Mouse (Mus musculus) left cerebral cortex, postnatal 25 days (tissue): ENCODE results near the gene Hnf4a. TPM values are rescaled to one million over a fixed set of nuclear protein-coding genes. Genes with fewer than 3 reads are reported as not detected.

Experiments
- DNase-seq, 2 experiments: peaks; one replicate each; pipeline ENCODE4 v3.0.0; 2022; ENCODE audit warnings: low spot score in 2 of 2, mixed read lengths in 1 of 2
- intact Hi-C: fragments of 180-260 bp; cut with DNase I; formaldehyde crosslinking; loops from one replicate; pipeline ENCODE4 v1.15.1; 2025
- total RNA-seq, 2 experiments: library from RNA; stranded (reverse); gene quantifications; 2 replicates each; pipeline ENCODE4 v1.2.3; 2021

Hnf4a gene
- total RNA-seq, 2 experiments from 2014 or later, result not detected

- no peak for DNase-seq
- intact Hi-C loops, result no loop called here
Measured at GRCm38 (mm10) chr2:163541568-163542182, 35.1 kb downstream of the Hnf4a start.

DNA sequence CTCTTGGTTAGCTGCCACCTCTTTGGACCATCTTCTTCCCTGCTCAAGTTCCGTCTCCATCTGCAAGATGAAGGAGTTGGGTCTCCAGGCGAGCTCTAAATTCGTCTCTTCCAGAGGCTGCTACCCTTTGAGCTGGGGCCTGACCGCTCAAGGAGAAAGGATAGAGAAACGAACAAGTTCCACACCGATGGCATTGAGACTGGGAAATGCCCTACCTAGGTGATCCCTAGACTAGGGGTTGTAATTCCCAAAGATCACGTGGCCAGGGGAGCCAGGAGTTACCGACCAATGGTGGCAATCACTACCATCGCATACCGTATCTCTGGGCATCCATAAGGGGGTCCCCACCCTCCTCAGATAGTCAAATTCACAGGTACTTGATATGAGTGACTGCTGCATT lies 36.1 kb downstream of the Hnf4a start:
- intact Hi-C loops, result no loop called here
- DNase-seq, result no peak

DNA sequence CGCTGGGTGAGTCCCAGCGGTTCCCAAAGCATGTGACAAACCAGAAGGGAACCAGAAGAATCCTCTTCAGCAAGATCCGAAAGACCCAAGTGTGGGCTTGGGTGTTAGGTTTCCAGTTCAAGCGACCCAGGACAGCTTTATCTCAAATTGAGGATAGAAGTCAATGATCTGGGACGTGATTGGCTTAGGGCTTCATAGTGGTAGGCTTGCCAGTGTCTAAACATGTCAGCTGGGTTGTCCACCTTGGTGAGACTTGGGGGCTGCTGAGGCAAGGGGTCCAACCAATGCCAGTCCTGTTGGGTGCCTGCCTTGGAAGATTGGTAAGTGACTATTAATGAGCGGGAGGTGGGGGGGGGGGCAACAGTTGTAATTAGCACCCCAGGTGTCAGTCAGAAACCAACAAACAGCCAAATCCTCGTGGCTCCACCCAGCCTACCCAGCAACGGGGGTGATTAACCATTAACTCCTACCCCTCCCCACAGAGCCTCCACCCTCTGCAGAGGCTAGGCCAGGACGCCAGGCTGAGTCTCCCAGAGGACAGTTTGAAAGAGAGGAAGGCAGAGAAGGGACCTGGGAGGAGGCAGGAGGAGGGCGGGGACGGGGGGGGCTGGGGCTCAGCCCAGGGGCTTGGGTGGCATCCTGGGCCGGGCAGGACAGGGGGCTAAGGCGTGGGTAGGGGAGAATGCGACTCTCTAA lies 40.2 kb downstream of the Hnf4a start:
- DNase-seq, result no peak
- intact Hi-C loops, result no loop called here

DNA sequence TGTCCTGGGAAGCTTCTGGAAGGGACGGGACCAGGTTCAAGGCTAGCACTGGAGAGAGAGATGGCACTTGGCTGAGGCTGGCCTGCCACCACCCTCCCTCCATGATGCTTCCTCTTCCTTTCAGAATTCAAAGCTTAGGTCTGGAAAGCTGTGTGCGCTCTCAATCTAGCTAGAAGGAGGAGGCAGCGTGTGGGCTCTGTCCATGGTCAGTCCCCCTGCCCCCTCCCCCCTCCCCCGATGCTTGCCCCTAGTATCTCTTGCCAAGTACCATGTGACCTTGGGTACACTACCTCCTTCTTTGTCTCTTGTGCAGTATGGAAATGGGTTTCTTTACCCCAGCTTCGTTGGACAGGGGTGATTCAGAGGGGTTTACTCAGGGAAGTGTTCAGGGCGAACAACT lies 42.2 kb downstream of the Hnf4a start:
- intact Hi-C loops, result no loop called here

GRCm38 (mm10) chr2:163549786-163550185 lies 43.2 kb downstream of the Hnf4a start:
- no peak for DNase-seq
- intact Hi-C loops, result no loop called here

More for the DNA sequence above, 42.2 kb downstream of the Hnf4a start:
- DNase-seq, result no peak

GRCm38 (mm10) chr2:163552518-163552929 lies 45.9 kb downstream of the Hnf4a start:
- no peak for DNase-seq
- intact Hi-C loops, result no loop called here

DNA sequence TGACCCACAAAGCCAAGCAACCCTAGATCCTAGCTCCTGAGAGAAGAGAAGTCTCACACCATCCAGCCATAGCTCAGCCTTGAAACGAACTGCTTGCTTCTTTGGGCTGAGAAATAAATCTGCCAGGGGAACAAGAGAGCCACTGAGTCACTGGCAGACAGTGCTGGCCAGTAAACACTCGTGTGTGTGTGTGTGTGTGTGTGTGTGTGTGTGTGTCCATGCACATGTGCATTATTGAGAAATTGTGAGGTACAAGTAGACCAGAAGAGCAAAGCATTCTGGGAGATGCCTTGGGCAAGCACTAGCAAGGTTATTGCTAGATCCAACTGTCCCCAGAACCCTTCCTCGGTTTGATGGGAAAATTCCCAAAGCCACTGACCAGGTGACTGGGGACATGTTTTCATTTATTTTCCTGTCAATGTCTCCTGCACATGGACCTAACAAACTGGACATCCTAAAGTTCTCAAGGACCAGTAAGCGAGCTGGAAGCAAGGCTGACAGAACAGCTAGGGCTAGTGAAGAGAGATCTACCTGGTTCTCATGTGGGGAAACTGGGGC lies 47.9 kb downstream of the Hnf4a start:
- intact Hi-C loops, result no loop called here
- DNase-seq, result no peak

DNA sequence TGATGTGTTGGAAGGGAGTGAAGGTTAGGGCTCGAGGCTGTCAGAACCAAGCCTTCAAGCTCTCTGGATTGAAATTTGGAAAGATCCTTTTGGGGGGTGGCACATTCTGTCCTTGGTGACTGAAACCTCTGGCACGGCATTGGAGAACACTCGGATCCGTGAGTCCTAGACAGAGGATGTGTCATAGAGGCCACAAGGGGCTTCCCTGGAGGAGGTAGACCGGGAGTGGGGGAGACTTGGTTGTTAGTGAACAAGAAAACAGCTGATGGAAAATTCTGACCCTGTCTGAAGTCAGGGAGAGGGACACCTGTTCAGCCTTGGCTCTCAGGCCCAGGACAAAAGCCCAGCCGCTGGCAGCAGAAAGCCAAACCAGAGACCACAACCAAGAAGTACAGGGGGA lies 48.4 kb downstream of the Hnf4a start:
- DNase-seq, result no peak
- intact Hi-C loops, result no loop called here

DNA sequence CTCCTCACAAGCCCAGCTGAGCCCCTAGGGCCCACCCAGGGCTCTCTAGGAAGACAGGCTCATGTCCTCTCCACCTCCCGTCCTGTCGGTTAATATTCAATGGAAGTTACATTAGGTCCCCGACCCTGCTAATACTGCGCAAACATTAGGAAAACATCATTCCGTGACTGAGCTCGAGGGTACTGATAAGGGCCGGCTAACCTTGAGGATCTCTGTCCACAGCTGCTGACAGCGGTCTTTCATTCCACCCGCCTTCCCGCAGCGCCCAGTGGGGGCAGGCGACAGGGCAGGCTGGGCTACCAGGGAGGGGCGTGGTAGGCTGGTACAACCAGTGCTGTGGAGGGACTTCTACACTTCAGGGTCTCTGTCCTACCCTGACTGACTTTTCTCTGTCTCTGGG lies 48.8 kb downstream of the Hnf4a start:
- DNase-seq, result no peak
- intact Hi-C loops, result no loop called here

DNA sequence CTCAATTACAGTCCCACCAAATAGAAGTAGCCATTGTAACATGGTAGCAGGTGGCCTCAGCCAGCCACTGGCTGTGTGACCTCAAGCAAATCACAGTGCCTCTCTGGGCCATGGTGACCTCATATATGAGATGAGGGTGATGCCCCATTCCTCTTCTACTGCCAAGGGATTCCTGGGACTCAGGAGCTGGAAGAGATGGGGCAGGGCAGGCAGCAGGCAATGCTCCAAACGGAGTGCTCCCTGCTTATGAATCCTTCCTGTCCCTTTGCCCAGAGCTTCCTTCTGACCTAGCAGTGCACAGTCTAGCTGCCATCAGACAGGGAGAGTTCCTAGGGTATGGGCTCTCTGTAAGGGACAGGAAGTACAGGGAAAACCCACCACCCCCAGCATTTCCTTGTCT lies 51.9 kb downstream of the Hnf4a start:
- no peak for DNase-seq
- intact Hi-C loops, result no loop called here

- DNase-seq, result no peak
- intact Hi-C loops, result no loop called here
Measured at GRCm38 (mm10) chr2:163559236-163559635, 52.6 kb downstream of the Hnf4a start.

DNA sequence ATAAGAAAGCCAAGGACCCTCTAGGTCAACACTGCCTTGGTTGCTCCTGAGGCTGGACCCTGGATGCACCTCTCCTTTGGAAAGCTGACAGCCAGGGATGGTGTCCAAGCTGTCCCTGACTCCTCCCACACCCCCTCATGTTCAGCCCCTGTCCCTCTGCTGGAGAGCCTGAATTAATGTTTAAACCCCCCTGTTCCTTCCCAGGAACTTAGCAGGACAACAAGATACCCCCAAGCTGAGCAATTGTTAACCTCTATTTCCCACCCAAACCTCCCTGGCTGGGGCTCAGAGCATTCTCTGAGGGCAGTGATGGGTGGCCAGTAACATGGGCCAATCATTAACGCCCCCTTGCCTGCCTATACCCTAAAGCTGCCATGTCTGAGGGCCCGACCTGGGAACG lies 53.6 kb downstream of the Hnf4a start:
- intact Hi-C loops, result no loop called here
- DNase-seq, result no peak

DNA sequence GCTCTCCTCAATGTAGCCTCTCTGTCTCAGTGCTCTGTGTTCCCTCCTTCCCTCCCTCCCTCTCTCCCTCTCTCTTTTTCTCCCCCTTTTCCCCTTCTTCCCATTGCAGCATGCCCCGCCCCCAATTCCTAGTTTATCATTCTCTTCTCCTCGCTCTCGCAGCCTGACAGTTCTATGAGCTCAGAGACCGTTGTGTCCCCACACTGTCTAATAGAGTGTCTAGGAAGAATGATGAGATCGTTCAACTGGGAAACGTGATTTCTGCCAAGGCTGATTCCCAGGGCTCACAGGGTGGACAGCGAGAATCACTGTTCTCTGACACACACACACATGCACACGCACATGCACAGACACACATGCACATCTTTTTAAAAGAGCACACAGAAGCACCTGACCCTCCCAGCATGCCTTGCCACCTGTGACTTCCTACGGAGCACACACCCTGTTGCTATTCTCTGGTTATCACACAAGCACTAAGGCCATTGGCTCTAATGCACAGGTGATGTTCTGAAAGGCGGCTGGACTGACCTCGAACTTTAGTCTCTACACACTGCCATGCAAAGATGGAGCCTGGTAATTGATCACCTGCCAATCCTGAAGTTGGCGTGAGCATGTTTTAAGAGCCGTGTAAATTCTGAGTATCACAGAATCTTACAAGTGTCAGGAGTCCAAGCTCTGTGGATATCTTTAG lies 54.8 kb downstream of the Hnf4a start:
- intact Hi-C loops, result no loop called here
- no peak for DNase-seq

DNA sequence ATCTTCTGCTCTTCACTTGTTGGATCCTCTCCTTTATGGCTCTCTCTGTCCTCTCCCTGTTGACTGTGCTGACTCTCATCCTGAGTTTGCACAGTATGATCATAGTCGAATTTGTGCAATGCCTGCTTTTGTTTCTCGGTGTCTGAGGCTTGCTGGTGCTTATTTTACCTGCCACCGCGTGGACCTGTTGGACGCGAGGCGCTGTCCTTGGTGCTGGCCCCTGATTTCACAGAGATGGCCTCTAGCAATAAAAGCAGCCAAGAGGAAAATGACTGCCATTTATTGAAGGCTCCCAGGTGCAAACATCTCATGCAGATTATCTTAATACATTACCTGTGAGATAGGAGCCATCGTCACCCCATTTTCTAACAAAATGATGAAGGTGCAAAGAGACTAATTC lies 58.0 kb downstream of the Hnf4a start:
- intact Hi-C loops, result no loop called here
- DNase-seq, result no peak

DNA sequence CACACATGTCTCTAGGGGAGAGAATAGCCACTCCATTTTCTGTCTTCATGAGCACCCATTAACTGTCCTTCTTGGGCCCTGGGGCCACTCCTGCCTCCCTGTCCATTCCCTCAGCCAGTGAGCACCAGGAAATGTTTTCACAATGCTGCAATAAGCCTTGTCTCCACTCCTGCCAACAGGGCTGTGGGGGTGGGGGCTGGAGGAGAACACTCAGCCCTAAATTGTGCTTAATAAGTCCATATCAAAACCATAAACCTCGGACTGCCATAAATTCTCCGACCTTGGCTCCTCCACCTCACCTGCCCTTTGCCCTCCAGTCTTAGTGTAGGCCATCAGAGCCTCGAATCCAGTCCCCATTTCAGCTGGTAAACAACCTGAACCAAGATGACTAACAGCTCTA lies 67.7 kb downstream of the Hnf4a start:
- DNase-seq, result no peak
- intact Hi-C loops, result no loop called here

DNA sequence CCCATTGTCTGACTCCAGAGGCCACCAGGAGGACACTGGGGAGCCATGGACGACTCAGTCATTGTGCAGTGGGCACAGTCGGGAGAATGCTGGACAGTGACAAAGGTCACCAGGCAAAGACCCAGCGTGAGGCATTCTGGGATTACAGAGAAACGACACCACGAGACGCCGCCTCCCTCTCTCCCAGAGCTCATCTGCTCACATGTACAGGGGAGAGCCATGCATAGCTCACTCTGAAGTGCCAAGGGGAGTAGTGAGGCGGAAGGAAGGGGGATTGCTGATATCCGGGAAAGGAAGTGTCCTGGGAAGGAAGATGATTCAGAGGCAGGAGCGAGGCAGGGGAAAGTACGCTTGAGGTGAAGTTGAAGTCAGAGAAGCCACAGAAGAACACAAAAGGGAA lies 68.6 kb downstream of the Hnf4a start:
- DNase-seq, result no peak
- intact Hi-C loops, result no loop called here

GRCm38 (mm10) chr2:163577986-163578385 lies 71.4 kb downstream of the Hnf4a start:
- intact Hi-C loops, result no loop called here
- DNase-seq, result peak in 1 of 2 experiments; percentile 63

DNA sequence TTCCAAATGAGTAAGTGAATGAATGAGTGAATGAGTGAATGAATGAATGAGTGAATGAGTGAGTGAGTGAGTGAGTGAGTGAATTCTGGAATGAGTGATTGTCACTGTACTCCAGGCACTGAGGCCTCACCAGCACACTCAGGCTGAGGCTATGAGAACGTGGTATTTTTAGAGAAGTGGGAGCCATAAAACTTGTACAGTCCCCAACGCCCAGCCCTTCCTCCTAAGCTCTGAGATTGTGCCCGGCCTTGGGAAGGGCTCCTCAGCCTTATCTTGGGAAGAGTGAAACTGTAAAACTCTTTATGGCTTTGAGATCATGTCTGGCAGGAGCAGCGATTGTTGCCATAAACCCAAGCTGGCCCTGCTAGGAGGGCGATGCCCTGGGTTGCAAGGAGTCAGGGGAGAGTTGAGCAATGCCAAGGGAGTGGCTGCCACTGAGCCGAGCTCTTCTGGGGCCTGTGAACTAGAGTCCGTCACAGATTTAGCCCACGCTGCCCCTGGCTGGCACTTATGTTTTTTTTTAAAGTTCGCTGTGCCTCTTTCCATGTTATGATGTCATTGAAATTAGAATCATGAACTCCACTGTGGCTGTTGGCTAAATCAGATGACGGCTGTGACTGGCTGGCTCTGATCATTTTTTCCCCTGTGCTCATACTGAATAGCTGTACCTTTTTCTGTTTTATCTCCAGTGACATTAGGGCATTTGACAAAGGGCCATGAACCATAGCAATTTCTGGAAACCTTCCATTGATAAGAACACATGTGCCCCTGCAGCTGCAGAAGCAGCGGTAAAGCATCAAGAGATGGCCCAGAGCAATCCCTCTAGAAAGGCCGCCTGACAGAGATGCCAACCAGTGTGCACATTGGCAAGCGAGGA lies 73.7 kb downstream of the Hnf4a start:
- no peak for DNase-seq
- intact Hi-C loops, result no loop called here

DNA sequence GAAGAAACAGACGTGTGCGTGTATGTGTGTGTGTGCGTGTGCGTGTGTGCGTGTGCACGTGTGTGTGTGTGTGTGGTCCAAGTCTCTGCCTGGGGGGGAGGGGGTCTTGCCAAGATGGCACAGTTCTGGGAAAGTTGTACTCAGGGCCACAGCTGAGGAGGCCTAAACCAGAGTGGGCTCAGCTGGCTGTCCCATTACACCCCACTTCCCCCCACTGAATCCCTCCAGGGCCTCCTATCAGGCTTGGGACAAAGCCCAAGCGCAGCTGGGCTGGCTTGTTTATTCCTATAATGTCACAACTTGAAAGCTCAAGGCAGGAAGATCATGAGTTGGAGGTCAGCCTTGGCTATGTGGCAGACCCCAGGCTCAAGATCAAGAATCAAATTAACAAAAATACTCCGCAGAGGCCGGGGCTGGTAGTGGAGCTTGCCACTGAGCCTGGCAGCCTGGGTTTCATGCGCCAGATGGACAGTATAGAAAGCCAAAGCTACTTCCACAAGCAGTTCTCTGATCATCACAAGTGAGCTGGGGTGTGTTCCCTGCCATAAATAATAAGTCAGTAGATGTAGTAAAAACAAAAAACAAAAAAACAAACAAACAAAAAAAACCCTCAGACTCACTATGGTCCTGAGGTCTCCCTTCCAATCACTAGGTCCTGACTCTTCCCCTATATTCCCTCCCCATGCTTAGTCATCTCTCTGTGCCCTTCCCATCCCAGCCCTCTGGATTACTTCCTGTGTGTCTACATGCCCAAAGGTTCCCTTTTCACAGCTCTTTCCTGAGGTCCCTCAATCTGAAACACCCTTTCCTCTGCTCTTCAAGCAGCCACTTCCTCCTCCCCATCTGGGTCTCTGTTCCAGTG lies 76.8 kb downstream of the Hnf4a start:
- DNase-seq, result no peak
- intact Hi-C loops, result no loop called here
